Comparison of ENCODE assay signal across 8 mouse cellular contexts in the genomic region with DNA sequence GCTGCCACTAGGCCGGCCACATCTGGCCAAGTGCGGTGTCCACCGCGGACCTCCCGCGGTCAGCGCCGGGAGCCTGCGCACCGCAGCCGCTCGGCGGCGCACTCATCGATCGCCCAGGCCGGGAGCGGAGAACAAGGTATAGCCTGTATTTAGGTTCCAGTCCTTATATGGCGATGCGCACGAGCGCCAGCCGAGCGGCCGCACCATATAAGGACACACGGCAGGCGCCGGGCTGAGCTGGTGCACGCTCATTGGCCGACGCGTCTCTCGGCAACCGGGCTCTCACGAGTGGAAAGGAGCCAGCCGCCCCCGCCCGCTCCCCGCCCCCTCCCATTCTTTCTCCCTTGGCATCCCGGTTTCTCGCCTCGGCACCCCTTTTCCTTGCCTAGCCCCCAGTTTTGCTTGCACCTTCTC. TPM values are rescaled to one million over a fixed set of nuclear protein-coding genes. Genes with fewer than 3 reads are reported as not detected.
A peak's percentile ranks its signal among the peaks of the same experiment; 100 is the strongest.
DNase-seq lines count a peak whose midpoint lies in the region; ATAC-seq and TF ChIP-seq lines count a peak whose summit lies in the region.

No protein-coding gene starts in this region.

- H3K4me3 ChIP-seq in heart, adult 2 months, result peak overlapping the region; percentile 47
- H3K4me3 ChIP-seq in liver, adult 2 months (ENCODE audit: insufficient read depth, low read depth, low read length), result peak overlapping the region; percentile 21; the same call in 1 of the 2 replicates
- H3K4me3 ChIP-seq in stomach, embryonic 14.5 days (ENCODE audit: low read depth, low read length), result peak overlapping the region; percentile 20

- no peak for TF ChIP-seq POLR2A in heart, adult 2 months (IDR thresholded peaks at IDR 0.05; ENCODE audit: insufficient read depth, low read depth, low read length)
- TF ChIP-seq POLR2A in liver, adult 2 months (IDR thresholded peaks at IDR 0.05; ENCODE audit: extremely low read depth, insufficient read depth, low read length), result no peak

- H3K9ac ChIP-seq in heart, adult 2 months (ENCODE audit: low read depth, low read length), result no peak overlapping the region
- H3K9ac ChIP-seq in liver, adult 2 months (ENCODE audit: low read depth, low read length), result peak overlapping the region; percentile 6; the same call in 1 of the 2 replicates
- H3K9ac ChIP-seq in stomach, embryonic 14.5 days (replicated peaks; ENCODE audit: low read depth, low read length), result no peak overlapping the region

- DNase-seq in gastrocnemius, postnatal 25 days, result peak; percentile 71
- DNase-seq in gastrocnemius, adult 18-20 months (ENCODE audit: low spot score), result no peak
- peak; percentile 81 to 86 for DNase-seq in heart, adult 2 months
- peak; percentile 63 for DNase-seq in kidney, adult 9 months
- peak; percentile 49 for DNase-seq in liver, adult 2 months (ENCODE audit: extremely low read depth, low read depth, low spot score)

- peaks cover 2% of the 10 kb centered on the region; the same call in 1 of the 2 replicates for H3K4me1 ChIP-seq in heart, adult 2 months (ENCODE audit: control insufficient read depth, insufficient read depth, low read length)
- peaks cover 4% of the 10 kb centered on the region; the same call in 1 of the 2 replicates for H3K4me1 ChIP-seq in liver, adult 2 months (ENCODE audit: control insufficient read depth, insufficient read depth, low read length)
- peaks cover 15% of the 10 kb centered on the region for H3K4me1 ChIP-seq in stomach, embryonic 14.5 days (ENCODE audit: control insufficient read depth, insufficient read depth, low read length)

- no peaks in the 10 kb centered on the region for H3K36me3 ChIP-seq in heart, adult 2 months (ENCODE audit: control insufficient read depth, insufficient read depth, low read length)
- H3K36me3 ChIP-seq in liver, adult 2 months (ENCODE audit: control insufficient read depth, insufficient read depth, low read length), result no peaks in the 10 kb centered on the region
- H3K36me3 ChIP-seq in stomach, embryonic 14.5 days (ENCODE audit: control insufficient read depth, insufficient read depth, low read length), result no peaks in the 10 kb centered on the region

- peak; percentile 52 for TF ChIP-seq CTCF in heart, adult 2 months (IDR thresholded peaks at IDR 0.05)
- TF ChIP-seq CTCF in liver, adult 2 months (IDR thresholded peaks at IDR 0.05; ENCODE audit: low read depth, low read length), result no peak; the same call in 1 of the 2 replicates

- intact Hi-C loops in heart, adult 2 months (cut with DNase I), result no loop called here

- no peaks in the 10 kb centered on the region for H3K9me3 ChIP-seq in stomach, embryonic 14.5 days (ENCODE audit: control insufficient read depth, low read depth, low read length)

- no peak for TF ChIP-seq EP300 in heart, adult 2 months (IDR thresholded peaks at IDR 0.05; ENCODE audit: insufficient read depth, low read depth, low read length)

- H3K4me2 ChIP-seq in stomach, embryonic 14.5 days (replicated peaks; ENCODE audit: low read depth, low read length), result peak overlapping the region; percentile 64

- H3K27ac ChIP-seq in heart, adult 2 months, result no peak overlapping the region
- no peak overlapping the region for H3K27ac ChIP-seq in liver, adult 2 months (replicated peaks; ENCODE audit: insufficient read depth, low read depth, low read length)
- H3K27ac ChIP-seq in stomach, embryonic 14.5 days (ENCODE audit: low read length), result peak overlapping the region; percentile 50; the same call in 1 of the 2 replicates

- ATAC-seq in common myeloid progenitor, adult 5-6 weeks (replicated peaks; ENCODE audit: low read depth, poor library complexity, severe bottlenecking), result peak; percentile 74
- peak; percentile 62 for ATAC-seq in monocyte, adult 5-6 weeks (replicated peaks; ENCODE audit: insufficient number of reproducible peaks, low FRiP score, low TSS enrichment, poor library complexity, severe bottlenecking)
- ATAC-seq in stomach, embryonic 14.5 days (ENCODE audit: insufficient number of reproducible peaks, insufficient read depth, low FRiP score, low read depth), result peak; percentile 91

- no peaks in the 10 kb centered on the region for H3K79me2 ChIP-seq in heart, adult 2 months (replicated peaks; ENCODE audit: control insufficient read depth, insufficient read depth, low read length)
- no peaks in the 10 kb centered on the region for H3K79me2 ChIP-seq in liver, adult 2 months (ENCODE audit: control insufficient read depth, insufficient read depth, low read length)

- peaks cover 24% of the 10 kb centered on the region for H3K27me3 ChIP-seq in heart, adult 2 months (ENCODE audit: control insufficient read depth, insufficient read depth, low read length)
- H3K27me3 ChIP-seq in liver, adult 2 months (ENCODE audit: control insufficient read depth, insufficient read depth, low read length), result peaks cover 16% of the 10 kb centered on the region; the same call in 1 of the 2 replicates
- H3K27me3 ChIP-seq in stomach, embryonic 14.5 days (ENCODE audit: control insufficient read depth, insufficient read depth, low read length), result peaks cover 67% of the 10 kb centered on the region

- whole genome bisulfite sequencing in heart, adult 2 months, result under 1% methylated on average over 42 of the region's 42 CpGs
- under 1% methylated on average over 42 of the region's 42 CpGs for WGBS in liver, adult 2 months
- under 1% methylated on average over 42 of the region's 42 CpGs for WGBS in stomach, embryonic 14.5 days

RNA-seq across cellular contexts. Expression of a gene that starts 12.5 kb away (rescaled TPM):
- 1 to 10 TPM; 1.4 to 1.8 TPM for total RNA-seq in gastrocnemius, postnatal 25 days (2021)
- total RNA-seq in gastrocnemius, adult 18-20 months (2021), result 1 to 10 TPM; 2.6 to 3.5 TPM
- total RNA-seq in common myeloid progenitor, adult 5-6 weeks (2017), result 1.4 and 2.5 TPM in 2 replicates
- 1 to 10 TPM; 4.0 to 5.3 TPM for total RNA-seq in heart, adult 2 months (2021)
- polyA plus RNA-seq in heart, adult 2 months (2012; rRNA removed), result 2.0 and 2.7 TPM in 2 replicates
- total RNA-seq in liver, adult 2 months (2014; rRNA removed), result 4.3 and 5.1 TPM in 2 replicates
- 1.7 and 4.4 TPM in 2 replicates for polyA plus RNA-seq in liver, adult 2 months (2012; rRNA removed)
- 2.7 to 7.3 TPM (median 4.7 TPM) in 3 replicates for total RNA-seq in monocyte, adult 5-6 weeks (2017)
- polyA plus RNA-seq in stomach, embryonic 14.5 days (2014; fragmentation: Nextera tagmentation; extraction: Ambion mirVana), result 6.2 and 8.5 TPM in 2 replicates

RNA-seq across cellular contexts. Expression of a gene that starts 30.5 kb away (rescaled TPM):
- 1 to 10 TPM in 1 of 2 experiments, under 1 TPM in 1; 0.69 to 1.4 TPM for total RNA-seq in gastrocnemius, postnatal 25 days (2021)
- total RNA-seq in gastrocnemius, adult 18-20 months (2021), result 1 to 10 TPM in 1 of 2 experiments, under 1 TPM in 1; 0.85 to 1.0 TPM
- 7.3 and 8.3 TPM in 2 replicates for total RNA-seq in common myeloid progenitor, adult 5-6 weeks (2017)
- total RNA-seq in heart, adult 2 months (2021), result 1 to 10 TPM; 1.7 to 2.3 TPM
- 2.3 and 3.0 TPM in 2 replicates for polyA plus RNA-seq in heart, adult 2 months (2012; rRNA removed)
- 3.9 and 4.9 TPM in 2 replicates for total RNA-seq in liver, adult 2 months (2014; rRNA removed)
- polyA plus RNA-seq in liver, adult 2 months (2012; rRNA removed), result 2.9 and 4.1 TPM in 2 replicates
- 0.75 to 2.7 TPM (median 2.2 TPM) in 3 replicates for total RNA-seq in monocyte, adult 5-6 weeks (2017)
- polyA plus RNA-seq in stomach, embryonic 14.5 days (2014; fragmentation: Nextera tagmentation; extraction: Ambion mirVana), result 24.9 and 25.9 TPM in 2 replicates

RNA-seq across cellular contexts. Expression of a gene that starts 32.8 kb away (rescaled TPM):
- 1 to 10 TPM; 2.4 to 3.5 TPM for total RNA-seq in gastrocnemius, postnatal 25 days (2021)
- 1 to 10 TPM; 1.6 to 2.5 TPM for total RNA-seq in gastrocnemius, adult 18-20 months (2021)
- 11.3 and 24.6 TPM in 2 replicates for total RNA-seq in common myeloid progenitor, adult 5-6 weeks (2017)
- 10 to 100 TPM in 1 of 2 experiments, 1 to 10 TPM in 1; 8.1 to 12.3 TPM for total RNA-seq in heart, adult 2 months (2021)
- polyA plus RNA-seq in heart, adult 2 months (2012; rRNA removed), result 4.7 and 5.4 TPM in 2 replicates
- 2.8 and 2.9 TPM in 2 replicates for total RNA-seq in liver, adult 2 months (2014; rRNA removed)
- 7.9 and 8.2 TPM in 2 replicates for polyA plus RNA-seq in liver, adult 2 months (2012; rRNA removed)
- total RNA-seq in monocyte, adult 5-6 weeks (2017), result 35.2 to 45.8 TPM (median 42.2 TPM) in 3 replicates
- polyA plus RNA-seq in stomach, embryonic 14.5 days (2014; fragmentation: Nextera tagmentation; extraction: Ambion mirVana), result 7.0 and 8.2 TPM in 2 replicates
